Mouse (Mus musculus): ENCODE data around the gene Dlgap1.
A peak's percentile ranks its signal among the peaks of the same experiment; 100 is the strongest.

The Dlgap1 gene

DNA sequence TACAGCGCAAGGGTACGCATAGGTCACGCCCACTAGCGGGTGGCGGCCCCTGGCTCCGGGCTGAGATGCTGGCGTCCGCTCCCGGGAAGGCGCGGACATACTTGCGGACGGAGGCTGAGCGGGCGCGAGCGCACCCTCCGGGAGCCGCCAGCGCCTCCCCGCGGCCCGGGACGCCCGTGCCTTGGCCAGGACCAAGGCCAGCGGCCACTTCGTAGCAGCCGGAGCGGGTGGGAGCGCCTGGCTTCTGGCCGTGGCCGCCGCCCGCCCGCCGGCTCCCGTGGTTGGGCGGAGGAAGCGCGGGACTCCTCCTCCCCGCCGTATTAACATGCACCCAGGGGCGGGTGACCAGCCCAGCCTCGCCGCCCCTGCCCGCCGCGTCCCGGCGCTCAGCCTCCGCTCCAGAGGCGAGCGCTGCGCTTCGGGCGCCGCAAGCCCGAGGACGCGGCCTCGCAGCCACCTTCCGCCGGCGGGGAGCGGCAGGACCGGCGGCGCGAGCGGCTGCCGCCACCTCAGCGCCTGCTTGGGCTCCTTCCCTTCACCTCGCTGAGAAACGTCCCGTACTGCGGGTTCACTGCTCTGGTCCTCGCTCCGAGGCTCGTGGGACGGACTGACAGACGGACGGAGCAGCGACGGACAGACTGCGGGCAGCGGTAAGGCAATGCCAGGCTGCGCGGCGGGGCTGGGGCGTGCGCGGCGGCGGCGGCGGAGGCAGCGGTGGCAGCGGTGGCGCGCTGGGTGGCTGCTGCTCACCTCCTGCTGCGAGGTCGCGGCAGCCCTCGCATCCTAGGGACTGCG, at the start of gene Dlgap1:
Gene Dlgap1 (plus strand): TSS at position 53 of the 795 bp plus-strand sequence.
- DNase-seq = peak in 1 of 2 experiments; percentile 2

- DNase-seq = no peak
Observed at GRCm38 (mm10) chr17:69954936-69955335, 13.9 kb upstream of the Dlgap1 start.

- no peak for DNase-seq
Observed at GRCm38 (mm10) chr17:69969816-69970750, 1.2 kb downstream of the Dlgap1 start.

GRCm38 (mm10) chr17:69973081-69973480, 4.2 kb downstream of the Dlgap1 start:
- DNase-seq = no peak

DNA sequence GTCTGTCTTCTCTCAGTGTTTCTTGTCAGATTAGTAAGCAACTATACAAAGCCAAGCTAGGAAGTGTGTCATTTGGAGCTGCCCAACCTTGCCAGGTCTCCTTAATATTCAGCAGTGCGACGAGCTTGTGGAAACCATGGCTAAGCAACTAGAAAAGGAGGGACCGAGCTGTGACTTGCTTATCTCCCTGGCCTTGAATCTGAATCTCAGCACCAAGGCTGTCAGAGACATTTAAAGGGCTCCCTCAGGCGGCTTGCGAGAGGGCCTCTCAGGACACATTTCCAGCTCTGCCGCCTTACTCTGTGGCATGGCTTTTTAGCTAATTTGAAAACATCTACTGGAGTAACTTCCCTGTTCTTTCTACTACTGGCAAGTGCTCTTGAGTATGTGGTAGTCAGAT, 5.1 kb downstream of the Dlgap1 start:
- DNase-seq = no peak

DNA sequence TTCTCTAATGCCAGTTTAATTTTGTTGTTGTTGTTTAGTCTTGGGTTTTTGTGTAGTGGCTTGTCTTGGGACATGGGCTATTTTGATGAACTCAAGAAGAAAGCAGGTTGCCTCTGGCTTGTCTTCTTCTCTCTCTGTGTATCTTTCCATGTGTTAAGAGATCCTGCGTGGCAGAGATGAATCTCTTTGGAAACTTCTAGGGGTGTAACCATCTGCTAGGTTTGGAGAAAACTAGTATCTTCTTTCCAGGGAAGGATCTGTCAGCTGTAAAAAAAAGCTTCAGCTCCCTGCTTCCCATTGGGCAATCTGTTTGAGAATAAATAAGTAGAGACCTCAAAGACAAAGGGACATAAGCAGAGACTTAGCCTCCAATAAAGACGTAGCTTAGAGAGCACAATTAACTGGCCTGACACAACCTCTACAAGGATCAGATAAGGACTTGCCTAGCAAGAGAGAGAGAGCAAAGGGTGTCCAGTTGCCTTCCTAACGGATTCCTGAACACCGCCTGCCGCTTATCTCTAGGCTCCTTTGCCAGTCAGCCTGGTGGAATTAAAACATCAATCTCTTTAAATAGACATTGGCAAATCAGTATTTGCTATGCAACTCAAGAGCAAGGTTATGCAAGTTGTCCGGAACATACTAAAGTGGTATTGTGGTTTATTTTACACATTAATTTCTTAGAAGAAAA, 13.5 kb downstream of the Dlgap1 start:
- no peak for DNase-seq

DNA sequence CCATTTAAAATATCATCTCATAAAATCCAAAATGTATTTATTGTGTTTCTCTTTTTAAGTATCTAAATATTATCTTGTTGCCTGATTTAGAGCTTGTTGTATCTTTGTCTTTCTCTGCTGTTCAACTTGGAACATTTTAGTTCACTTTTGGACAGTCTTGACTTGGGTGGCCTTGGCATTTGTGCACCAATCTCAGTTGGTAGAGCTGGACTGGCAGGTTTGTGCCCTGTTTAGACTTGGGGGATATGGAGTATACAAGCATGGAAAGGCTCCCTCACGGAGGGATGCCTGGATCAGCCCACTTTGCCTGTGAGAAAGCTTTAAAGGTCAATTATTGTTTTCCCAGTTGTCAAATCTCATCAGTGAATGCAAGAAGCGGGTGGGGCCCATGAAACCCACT, 27.5 kb downstream of the Dlgap1 start:
- no peak for DNase-seq

DNA sequence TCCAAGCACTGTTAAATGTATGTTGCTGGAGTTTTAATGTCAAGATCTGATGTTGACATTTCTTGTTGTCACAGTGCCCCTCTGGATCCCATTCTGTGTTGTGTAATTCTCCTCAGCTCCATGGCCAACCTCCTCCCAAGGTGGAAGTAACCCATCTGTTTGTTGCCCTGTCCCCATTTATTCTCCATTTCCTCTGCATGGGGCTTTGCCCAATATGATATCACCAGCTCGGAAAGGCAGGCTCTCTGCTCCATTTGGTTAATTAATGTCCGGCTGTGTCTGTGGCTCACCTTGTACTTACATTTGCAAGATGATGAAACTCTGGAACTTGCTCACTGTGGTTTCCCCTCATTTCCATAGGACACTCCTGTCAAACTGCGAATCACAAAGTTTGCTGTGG, 33.2 kb downstream of the Dlgap1 start:
- no peak for DNase-seq

GRCm38 (mm10) chr17:70004628-70005027, 35.8 kb downstream of the Dlgap1 start:
- DNase-seq = no peak

DNA sequence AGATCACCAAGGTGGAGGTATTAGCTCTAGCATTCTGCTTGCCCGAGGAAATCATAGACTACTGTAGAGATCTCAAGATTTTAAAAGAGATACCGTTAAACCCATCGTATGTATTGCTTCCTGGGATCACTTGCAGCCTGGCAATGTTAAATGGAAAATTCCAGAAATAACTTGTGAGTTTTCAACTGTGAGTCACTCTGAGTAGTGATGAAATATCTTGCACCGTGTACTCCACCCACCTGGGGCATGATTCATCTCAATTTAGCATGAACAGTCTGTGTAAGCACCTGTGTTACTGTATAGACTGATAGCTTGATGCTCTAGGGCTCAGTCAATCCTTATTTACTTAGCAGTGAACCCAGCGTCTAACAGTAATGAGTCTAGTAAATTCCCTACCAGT, 38.7 kb downstream of the Dlgap1 start:
- no peak for DNase-seq

DNA sequence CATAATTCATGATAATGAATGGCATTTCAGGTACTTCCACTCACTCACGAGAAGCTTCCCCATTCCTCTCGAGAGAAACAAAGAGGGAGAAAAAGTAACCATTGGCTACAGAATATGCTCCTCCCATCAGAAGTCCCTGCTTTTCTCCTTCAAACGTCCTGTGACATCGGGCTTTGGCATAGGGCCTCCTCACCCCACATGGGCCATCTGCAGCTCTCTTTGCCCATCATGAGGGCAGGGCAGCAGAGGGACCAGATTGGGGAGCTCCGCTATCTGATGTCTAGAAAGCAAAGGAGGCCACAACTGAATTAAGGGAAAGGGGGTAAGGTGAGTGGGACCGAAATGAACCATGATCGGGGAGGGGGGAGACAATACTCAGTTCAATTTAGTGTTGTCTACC, 47.6 kb downstream of the Dlgap1 start:
- no peak for DNase-seq

DNA sequence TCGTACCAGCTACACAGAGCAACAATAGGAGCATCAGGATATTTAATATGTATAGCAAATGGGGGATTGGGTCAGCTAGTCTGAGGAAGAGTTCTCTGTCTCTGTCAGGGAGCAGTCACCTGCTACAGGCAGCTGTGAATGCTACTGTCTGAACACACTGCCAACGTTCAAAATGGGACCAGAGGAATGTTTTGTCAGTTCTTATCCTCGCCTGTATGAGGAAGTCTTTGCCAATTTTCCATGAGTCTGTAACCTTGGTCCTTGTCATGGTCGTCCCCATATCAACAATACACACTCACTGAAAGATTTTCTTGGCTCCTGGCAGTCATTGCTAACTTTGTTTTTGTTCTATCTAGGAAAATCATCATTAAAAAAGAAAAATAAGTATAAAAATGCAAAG, 51.5 kb downstream of the Dlgap1 start:
- DNase-seq = no peak

GRCm38 (mm10) chr17:70022618-70023017, 53.7 kb downstream of the Dlgap1 start:
- DNase-seq = no peak

GRCm38 (mm10) chr17:70034862-70035261, 66.0 kb downstream of the Dlgap1 start:
- no peak for DNase-seq

DNA sequence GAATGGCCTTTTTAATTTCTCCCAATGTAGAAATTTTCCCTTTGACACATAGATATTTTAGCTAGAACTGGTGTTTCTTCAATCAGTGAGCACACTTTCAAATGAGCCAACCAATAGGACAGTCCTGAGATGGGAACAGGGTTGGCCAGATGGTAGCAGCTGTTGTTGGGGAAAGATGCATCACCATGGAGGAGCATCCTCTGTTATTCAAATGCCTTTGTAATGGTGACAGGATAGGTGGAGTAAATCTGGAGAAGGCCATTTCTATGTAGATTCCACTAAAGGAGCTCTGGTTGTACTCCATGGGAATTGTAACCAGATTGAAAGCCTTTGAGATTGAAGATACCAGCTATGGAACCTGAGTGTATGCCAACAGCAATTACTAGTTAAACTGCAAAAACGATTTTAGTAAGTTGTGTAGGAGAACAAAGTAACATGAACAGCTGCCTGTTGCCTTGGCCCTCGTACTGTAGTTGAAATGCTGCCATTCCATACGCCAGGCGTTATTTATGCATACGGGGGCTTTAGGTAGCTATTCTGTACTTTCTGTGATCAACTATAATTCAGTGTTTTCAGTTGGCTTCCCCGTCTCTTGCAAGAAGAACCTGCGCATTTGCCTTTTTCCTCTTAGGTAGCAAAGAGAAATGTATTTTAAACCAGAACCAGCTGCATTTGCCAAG, 72.0 kb downstream of the Dlgap1 start:
- no peak for DNase-seq

DNA sequence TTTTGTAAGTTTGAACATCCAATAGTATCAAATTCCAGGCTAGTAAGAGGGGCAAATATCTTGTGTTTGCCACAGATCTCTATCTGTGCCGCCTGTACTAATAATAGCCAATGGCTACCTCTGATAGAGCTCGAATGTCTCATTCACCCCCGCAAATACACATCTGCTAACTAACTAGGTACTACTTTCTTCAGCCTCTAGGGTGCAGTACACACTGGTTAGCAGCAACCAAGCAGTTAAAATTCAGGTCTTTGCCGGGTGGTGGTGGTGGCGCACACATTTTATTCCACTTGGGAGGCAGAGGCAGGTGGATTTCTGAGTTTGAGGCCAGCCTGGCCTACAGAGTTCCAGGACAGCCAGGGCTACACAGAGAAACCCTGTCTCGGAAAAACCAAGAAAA, 99.4 kb downstream of the Dlgap1 start:
- no peak for DNase-seq

DNA sequence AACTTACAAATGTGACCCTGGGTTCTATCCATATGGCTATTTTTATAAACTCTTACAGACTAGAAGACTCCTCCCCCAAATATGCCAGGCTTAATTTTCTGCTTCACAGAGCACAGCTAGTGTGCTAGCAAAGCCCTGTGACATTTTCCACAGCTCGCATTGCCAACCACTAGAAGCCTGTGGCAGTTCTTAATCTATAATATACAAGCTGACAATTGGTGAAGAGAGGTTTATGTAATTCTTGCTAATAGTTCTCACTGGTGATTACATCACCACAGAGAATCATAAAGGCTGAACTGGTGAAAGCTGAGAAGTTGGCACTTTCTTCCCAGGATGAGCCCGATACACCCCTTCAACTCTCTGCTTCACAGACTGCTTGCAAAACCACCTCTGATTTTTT, 103.2 kb downstream of the Dlgap1 start:
- no peak for DNase-seq

DNA sequence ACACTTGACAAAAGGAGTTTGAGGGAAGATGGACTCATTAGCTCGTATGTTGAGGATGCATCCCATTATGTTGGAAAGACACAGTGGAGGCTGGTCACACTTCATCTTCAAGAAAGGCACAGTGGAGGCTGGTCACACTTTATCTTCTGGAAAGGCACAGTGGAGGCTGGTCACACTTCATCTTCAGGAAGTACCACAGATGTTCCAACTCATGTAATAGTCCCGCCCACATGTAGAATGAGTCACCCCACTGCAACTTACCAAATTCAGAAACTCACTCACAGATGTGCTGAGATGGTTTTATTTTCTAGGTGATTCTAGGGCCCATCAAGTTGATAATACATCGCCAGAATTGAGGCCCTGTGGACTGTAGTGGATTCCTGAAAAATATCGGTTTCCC, 119.3 kb downstream of the Dlgap1 start:
- DNase-seq = no peak

DNA sequence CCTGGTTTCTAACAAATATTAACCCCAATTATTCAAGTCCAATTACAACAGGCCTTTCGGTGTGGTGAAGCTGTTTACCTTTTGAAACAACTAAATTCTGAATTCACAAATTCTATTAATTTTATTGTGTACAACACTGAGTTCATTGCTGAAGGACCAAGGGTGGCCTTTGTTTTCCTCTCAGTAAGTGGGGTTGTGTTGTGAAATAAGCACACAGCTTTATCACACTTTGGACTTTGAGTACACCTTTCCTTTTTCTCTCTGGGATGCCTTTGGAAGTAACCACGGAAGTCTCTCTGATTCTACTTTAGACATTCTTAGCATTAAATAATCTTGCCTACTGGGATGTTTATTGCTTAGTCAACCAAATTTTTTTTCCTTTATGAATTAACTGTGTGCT, 121.9 kb downstream of the Dlgap1 start:
- DNase-seq = no peak

- DNase-seq = no peak
Observed at GRCm38 (mm10) chr17:70129151-70129550, 160.3 kb downstream of the Dlgap1 start.

DNA sequence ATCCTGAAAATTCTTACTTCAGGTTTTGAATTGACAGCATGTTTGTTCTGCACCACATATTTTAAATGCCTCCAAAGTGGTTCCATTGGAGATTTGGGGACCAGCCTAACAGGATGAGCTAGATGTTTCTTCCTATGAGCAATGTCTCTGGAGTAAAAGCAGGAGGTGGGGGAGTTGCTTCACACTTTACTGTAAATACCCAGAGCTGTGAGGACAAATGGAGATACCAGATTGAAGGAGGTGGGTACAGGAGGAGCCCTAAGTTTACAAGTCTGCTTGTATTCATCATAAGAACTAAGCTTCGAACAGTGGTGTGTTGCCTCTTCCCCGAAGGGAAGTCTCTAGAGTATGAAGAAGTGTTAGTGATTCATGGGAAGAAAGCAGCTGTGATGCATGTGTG, 201.0 kb downstream of the Dlgap1 start:
- DNase-seq = no peak

- no peak for DNase-seq
Observed at GRCm38 (mm10) chr17:70172500-70173036, 203.7 kb downstream of the Dlgap1 start.

Measured in spleen, adult 18-20 months (tissue).